Mouse (Mus musculus) liver (tissue): ENCODE data around the gene Msrb3.

Experiments
- DNase-seq: peaks from one replicate; pipeline ENCODE4 v3.0.0-alpha.2; 2020; ENCODE audit warnings: mixed read lengths

Gene Msrb3

DNA sequence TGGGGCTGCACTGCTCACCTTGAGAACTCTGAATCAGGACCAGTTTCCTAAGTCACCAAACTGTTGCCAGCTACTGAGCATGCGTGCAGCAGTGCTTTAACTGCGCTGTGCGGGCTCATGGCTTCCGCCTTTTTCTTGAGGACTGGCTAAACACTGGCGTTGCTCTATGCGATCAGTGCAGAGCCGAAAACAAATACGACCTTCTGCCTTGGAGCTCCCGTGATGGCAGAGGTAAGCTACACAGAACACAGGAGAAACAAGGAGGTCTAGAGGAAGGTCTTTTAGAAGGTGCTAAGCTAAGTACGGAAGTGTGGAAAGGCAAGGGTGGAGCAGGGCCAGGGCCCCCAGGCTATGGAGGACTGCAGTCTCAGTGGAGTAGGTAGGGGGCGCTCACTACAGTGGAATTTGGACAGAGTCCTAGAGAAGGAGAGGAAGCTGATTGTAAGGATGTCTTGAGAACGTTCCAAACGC, 41.3 kb downstream of the Msrb3 start:
- DNase-seq: peak; percentile 65

DNA sequence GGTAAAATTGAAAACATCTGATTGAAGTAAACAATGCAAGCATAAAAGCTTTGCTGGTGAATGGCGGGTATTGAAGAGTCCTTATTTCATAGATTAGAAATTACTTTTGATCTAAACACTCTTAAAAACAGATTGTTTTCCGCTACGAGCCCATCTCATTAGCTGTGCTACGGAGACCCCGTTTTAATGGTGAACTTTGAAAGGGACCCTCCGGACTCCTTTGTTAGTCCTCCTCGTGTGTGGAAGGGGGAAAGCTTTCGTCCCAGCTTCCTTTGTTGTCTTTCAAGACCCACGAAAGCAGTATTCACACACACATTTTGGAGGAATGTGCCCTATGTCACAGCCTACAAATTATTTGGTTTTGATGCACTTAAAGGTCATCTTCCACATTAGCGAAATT, 44.6 kb downstream of the Msrb3 start:
- DNase-seq: no peak

DNA sequence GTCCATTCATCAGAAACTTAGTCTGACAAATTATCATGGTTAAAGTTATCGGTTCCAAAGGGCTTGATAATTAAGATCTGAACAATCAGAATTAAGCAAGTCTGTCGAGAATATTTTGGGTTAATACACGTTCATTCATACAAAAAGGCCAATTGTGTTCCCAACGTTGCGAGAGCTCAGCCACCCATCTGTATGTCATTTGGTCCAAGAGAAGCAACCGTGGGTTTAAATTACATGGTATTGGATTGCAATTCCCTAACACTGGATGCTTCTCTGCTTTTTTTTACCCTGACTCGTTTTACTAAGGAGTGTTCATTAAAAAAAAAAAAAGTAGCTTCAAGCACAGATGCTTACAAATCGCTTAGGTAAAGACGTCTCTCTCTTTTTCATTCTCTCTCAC, 45.1 kb downstream of the Msrb3 start:
- no peak for DNase-seq

DNA sequence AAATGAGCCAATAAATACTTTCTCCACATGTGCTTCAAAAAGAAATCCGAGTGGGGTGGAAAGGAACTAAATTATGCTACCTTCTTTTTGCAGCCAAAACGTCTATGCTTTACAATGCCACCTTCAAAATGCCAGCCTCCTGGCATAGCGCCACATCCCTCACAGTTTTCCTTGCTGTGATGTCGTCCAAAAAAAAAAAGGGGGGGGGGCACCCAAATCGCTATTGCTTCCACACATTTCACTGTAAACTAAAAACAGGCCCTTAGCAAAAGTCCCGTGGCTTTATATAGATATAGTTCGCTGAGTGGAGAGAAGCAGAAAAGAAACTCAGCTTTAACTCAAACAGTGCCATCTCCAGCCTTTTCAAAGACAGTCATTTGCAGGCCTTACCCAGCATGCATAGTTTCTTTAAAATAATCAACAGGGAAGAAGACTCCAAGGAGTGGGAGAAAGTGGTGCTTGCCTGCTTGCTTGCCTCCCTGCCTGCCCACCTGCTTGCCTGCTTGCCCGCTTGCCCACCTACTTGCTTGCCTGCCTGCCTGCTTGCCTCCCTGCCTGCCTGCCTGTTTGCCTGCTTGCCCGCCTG, 47.6 kb downstream of the Msrb3 start:
- no peak for DNase-seq

DNA sequence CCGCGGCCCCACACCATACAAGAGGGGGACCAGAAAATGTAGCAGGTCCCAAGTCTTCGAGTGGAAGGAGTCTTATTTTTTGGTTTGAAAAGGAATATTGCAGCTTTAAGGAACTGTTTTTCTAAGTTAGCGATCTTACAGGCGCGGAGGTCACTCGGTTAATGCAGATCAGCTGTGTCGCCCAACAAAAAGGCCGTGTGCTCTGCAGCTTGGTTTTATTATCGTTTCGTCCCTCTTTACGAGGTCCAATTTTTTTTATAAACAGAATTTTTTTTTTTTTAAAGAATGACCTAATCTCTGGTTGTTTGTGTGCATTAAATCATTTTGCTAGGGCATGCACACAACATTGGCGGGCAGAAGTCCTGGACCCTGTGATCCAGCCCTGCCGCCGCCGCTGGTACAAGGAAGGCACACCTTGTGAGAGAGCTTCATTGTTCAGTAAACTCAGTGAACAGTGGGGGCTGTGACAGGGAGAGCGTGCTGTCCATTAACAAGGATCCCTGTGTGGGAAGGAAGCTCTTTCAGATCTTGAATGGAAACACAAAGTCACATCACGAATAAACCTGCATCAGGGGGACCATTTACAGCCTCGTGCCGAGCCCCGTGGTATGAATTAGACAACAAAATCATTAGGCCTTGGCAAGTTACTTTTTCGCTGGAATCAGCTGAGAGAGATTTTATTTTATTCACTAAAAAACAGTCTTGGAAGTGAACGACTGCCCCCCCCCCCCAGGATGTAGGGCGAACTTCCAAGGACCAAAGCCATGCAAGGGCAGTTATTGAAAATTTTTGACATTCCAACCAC, 48.3 kb downstream of the Msrb3 start:
- DNase-seq: no peak

DNA sequence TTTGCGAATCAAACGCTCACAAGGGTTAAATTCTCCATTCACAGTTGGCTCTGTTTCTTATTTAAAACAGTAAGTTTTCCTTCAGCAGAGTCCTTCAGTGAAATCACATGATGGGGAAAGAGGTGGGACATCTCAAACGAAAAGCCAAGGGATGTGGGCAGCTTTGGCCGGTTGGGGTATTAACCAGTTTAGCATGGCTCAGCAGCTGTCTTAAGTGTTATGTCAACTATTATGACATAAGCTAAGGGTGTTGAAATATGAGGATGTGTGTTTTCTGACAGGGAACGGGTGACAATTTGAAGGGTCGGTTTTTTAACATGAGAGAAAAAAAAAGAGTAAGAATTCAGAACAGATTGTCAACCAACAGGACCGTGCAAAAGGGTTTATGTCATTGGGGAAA, 50.2 kb downstream of the Msrb3 start:
- DNase-seq: no peak

DNA sequence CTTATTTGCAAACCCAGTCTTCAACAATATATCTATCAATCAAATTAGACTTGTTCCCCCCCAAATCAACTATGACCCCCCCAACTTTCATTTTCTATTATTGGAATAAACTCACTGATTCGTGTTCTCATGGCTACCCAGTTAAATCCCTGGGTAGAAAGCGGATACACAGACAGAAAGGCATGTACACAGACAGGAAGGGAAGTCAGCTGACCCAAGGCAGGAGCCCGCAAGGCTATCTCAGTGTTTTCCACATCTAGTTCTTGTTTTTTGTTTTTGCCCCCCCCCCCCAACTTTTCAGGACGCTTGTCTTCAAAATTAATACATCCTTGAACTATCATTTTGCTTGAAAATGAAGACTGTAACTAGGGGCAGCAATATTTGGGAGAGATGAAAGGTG, 51.1 kb downstream of the Msrb3 start:
- no peak for DNase-seq

DNA sequence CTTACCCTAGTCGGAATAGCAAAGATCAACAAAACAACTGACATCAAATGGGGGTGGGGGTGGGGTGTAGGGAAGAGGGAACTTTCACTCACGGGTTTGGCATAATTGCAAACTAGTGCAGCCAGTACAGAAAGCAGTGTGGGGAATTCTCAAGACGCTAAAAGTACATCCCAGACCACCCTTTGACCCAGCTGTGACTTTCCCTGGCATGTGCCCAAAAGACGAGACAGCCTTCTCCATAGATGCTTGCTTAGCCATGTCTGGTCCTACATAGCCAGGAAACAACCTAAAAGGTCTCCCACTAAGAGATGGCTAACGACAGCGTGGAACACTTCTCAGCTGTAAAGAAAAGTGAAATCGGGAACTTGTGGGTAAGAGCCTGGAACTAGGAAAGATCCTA, 58.9 kb downstream of the Msrb3 start:
- no peak for DNase-seq

DNA sequence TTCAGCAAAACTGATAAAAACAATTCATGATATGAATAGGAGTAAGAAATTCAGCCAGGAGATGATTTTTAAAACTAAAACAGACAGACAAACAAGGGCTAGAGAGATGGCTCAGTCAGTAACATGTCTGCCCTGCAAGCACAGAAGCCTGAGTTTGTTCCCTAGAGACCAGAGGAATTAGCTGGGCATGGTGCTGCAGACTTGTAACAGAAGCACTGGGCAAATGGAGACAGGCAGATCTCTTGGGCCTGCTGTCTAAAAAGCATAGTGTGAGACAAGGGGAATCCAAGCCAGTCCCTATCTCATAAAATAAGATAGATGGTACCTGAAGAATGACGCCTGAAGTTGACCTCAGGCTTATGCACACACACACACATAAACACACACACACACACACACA, 64.4 kb downstream of the Msrb3 start:
- DNase-seq: no peak

DNA sequence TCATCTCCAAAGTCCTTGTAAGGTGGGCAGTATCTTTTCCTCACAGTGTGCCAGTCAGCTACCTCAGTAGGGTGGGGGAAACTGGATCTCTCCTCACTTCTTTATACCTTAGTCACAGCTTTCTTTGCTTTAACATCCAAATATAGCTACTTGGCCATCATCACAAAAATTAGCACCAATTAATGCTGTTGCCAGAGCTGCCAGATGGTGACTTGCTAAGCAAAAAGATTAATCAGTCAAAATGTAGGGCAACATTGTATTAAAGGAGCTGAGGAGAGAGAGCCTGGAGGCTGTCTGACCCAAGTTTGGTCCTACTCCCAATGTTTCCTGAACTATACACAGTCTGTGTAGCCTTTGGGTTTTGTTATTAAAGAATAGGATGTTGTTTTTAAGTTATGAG, 65.1 kb downstream of the Msrb3 start:
- DNase-seq: no peak

DNA sequence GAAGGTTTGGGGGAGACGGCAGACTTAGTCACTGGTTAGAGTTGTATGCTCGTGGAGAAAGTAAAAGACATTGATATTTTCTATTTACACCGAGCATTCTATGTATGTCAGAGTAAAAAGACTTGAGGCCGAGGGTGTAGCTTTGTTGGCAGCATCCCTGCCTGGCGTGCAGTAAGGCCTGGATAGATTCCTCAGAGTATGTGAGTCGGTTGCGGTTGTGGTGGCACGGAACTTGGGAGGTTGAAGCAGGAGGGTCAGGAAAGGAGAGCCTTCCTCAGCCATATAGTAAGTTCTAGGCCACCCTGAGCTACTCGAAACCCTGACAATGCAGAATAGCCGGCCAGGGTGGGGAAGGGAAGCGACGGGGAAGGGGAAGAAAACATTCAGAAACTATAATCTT, 71.1 kb downstream of the Msrb3 start:
- DNase-seq: no peak

DNA sequence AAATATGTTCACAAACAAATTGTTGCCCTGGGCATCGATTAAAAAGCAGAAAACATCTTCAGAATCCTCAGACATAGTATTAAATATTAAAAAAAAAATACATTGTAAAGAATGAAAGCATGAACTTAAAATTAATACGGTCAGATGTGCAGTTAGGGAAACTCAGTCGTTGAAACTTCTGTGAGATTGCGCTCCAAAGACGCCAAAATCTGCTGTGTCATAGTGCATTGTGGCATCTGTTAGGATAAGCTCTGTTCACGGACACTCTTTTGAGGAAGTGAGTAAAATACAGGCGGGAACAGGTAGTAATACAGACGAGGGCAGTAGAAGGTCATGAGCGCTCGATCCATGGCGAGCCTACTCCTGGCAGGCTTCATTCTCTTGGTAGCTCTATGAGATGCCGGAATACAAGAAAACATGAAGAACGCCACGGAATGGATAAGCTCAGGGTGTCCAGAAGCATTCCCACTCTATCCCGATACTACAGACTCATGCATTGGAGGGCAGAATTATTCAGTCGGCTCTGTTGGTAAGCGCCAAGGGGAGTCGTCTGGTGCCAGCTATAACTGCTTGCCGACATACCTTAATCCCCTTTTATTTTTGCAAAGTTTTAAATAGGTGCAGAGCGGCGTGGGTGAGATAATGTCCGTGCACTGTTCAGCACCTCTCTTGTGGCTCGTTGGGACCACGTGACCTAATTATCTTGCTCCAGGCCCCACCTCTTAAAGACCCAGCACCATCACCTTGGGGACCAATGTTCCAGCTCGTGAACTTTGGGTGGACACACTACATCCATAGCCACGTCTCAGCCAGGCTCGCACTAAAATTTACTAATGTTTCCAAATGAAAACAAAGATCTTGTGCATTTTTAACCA, 71.9 kb downstream of the Msrb3 start:
- no peak for DNase-seq

DNA sequence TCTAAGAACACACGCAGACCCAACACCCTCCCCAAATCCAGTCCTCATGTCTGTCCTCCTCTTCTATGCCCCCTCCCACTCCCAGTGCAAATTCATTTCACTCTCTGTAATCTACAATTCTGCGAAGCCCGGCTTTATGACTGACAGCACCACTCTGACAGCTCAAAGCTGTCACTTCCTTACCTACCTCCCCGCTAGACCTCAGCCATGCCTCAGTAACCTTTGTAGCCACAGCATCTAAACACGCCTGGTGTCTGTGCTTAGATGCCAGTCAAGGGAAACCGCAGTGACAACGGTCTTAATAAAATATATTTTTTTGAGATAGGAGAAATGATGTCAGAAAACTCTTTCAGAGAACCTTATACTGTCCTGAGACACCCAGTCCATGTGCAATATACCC, 72.5 kb downstream of the Msrb3 start:
- no peak for DNase-seq

DNA sequence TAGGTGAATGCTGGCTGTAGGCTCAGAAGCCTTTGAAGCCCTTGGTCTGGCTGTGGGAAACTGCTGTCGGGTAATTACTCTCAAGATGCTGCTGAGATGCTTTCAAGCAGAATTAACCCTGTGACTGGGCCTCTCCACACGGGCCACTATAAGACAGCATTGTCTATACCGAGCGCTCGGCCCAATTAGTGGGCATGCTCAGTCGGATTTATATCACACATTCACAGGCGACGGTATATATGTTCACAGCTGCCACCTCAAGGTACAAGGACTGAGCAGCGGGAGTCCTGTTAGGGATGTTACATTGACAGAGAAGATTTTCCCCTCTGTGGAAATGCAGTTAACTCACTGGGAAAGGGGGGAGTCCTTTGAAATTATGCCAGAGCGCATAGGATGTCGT, 73.3 kb downstream of the Msrb3 start:
- DNase-seq: no peak

DNA sequence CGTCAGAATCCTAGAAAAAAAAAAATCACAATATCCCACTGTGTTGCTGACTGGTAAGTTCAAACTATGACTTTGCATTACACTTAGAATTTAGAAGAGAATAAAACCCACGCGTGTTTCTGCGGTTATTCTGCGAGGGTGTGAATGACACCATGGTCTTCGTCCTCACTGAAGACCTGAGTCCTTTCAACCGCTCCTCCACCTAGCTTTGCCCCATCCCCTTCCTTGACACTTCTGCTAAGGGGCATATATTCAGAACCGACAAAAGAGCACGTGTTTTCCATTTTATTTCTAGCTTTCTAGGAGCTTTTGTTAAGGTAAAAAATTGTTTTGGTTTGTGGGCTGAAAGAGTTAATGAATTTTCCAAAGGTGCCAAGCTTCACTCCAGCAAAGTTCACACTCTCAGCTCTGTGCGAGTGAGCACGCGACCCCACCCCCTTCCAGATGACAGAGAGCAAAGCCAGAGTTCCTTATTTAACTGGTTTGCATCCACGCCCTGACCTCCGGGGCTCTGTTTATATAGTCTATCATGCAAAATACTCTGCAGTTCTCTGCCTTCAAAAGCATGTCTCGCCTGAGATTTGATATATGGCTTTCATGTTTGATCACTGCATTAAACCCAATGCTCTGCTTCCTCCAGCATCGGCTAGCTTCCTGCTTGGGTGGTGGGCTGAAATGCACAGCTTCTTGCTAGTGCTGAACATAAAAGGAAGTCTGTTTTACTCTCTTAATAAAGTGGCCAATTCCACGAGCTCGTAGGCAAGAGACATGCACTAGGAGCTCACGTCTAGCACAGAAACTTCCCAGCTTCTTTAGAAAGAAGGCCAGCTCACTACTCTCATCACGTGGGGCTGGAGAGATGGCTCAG, 77.2 kb downstream of the Msrb3 start:
- peak; percentile 42 for DNase-seq

DNA sequence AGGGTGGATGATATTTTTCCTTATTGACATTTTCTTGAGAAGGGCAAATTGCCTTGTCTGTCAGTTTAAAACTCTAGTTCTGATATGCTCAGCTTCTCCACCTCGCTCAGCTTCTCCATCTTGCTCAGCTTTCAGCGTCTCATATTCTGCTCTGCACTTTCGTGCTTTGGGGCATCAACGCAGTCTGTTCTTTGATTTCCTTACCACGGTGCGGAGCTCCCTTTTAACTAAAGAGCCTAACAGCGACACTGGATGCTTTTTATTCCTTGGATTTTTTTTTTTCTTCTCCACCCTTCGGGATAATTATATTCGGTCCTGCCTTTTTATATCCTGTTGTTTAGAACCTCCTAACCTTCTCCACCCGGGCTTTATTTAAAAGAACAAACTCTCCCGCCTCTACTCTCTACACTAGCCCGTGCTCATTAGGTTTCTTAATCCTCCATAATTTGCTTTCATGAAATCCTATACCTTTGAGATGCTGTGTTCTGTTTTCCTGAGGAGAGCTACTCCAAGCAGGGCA, 78.1 kb downstream of the Msrb3 start:
- no peak for DNase-seq

DNA sequence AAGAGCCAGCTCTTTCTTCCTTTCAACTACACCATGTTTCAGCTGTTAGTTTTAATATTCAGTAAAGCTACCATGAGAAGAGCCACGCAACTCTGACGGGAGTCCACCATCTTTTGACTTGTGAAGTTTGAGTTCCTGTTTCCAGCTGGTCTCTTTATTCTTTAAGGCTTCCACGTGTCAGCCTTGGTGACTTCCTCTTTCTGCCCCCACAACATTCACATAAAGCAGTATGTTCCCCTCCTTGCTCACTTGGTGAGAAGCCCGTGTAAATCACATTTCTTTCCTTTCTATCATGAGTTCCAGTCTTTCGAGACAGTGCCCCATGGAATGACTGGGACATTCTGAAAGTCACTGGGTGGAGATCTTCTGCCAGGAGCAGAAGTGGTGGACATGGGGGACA, 83.6 kb downstream of the Msrb3 start:
- DNase-seq: no peak

DNA sequence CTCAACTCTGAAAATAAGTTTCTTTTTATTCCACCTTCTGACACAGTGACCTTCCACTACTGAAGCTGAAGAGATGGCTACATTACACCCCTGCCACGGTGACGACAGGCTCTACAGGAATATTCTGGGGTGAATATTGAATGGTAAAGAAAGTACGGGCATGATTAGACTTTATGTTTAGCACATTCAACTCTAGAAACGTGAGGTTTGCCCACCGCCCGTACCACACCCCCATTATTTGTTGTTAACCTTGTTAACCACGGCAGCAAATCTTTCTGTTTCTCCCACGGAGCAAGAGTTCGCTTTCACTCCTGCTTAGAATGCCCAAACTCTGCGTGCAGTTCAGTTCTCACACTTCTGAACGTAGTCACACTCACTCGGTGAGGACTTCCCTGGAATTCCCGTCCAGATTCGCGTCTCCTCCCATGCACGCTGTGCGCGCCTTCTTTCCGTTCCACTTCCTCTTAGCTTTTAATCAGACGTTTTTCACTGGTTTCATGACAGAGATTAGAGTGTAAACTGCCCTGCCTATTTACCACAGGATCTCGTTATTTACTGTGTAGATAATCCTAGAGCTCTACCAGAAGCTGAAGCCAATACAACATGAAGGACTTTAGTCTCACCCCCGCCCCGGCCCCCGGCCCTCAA, 87.0 kb downstream of the Msrb3 start:
- no peak for DNase-seq

DNA sequence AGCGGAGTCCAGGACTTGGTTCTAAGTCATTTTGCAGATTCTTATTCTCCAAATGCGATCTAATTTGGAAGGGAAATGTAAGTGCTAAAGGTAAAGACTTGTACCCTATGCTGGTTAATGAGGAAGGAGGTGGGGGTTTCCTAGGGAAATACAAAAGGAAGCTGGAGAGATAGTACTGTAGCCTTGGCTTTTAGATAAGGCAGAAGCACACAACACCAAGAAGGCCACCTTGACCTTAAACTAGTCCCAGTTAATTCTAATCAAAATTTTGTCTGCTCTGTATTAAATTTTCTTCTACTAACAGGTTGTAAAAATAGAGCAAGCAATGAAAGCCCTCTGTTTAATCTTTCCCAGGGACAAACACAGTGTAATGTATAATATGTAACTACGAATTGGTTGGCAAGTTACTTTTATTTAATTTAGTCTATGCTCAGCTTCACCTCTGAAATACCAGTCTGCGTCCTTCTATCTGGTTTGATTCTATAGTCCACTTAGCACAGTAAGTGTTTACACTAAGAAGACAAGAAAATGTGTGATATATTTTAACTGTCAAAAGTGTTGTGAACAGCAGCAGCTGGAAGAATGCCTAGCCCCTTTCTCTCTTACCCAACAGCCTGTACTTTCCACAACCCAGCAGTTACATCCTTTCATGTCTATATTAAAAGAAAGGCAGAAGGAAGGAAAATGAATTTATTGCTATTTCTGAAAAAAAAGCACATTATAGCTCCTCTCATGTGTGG, 87.9 kb downstream of the Msrb3 start:
- no peak for DNase-seq

DNA sequence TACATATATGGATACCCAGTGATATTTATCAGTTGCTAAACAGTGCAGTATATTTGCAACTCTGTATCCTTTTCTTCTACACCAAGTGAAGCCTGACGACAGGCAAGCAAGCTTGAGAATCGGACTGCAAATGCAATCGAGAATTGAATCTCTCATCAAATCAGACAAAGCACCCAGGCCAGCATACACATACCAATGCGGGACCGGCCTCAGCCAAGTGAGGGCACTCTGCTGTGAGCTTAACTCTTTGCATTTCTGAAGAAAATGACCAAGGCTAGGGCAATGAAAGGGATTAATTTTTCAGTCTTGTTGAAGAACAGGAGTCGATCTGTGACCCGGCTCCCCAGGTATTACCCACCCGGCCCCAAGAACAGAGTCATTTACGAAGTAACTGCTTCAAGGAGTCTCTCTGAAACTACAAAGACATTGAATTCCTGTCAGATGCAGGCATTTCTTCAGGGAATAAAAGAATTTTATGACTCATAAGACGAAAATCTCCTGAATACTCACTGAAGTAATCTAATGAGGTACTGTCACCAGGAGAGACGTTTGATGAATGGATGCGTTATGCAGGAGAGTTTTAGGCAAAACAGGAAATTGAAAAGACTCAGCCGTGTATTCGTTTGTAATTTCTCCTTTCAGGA, 88.7 kb downstream of the Msrb3 start:
- no peak for DNase-seq

DNA sequence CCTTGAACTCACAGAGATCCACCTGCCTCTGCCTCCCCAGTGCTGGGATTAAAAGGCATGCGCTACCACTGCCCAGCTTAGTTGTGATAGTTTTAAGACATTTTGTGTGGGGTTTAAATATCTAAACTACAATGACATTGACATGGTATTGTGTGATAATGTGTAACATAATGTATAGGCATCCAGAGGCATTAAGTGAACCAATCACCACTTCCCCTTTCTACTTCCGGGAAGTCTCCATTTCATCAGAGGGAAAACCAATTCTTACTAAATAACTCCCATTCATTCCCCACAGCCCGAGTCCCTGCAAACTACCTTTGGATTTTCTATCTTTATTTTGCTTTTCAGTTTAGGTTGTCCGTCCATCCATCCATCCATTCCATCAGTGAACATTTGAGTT, 90.7 kb downstream of the Msrb3 start:
- DNase-seq: no peak
